Mouse (Mus musculus) neural tube, embryonic 14.5 days (tissue): ENCODE measurements around the gene Klhl12. TPM values are rescaled to one million over a fixed set of nuclear protein-coding genes. Genes with fewer than 3 reads are reported as not detected.
"Not testable (repeated sequence)": the region's sequence is repeated elsewhere in the genome, so short reads cannot be mapped to it uniquely, and the experiment has no call there.

Experiments used
- ATAC-seq: fragments of 200-750 bp; cut with Nextera tagmentation; 2 replicates; pipeline ENCODE4 v1.8.0; 2017; ENCODE audit warnings: low read depth, mild to moderate bottlenecking, moderate TSS enrichment, moderate library complexity
- H3K27ac ChIP-seq: fragments of 300-500 bp; sonication (generic); 2 replicates; pipeline ENCODE4 v1.5.1; 2014; ENCODE audit warnings: low read depth, mild to moderate bottlenecking, control low read depth, low read length, moderate library complexity, mixed read lengths
- H3K27me3 ChIP-seq: fragments of 300-500 bp; sonication (generic); 2 replicates; pipeline ENCODE4 v1.6.1; 2014; ENCODE audit warnings: low read length; ENCODE audit not compliant: control insufficient read depth, insufficient read depth
- H3K36me3 ChIP-seq: fragments of 300-500 bp; sonication (generic); 2 replicates; pipeline ENCODE4 v1.6.1; 2014; ENCODE audit warnings: low read length, mixed read lengths; ENCODE audit not compliant: control insufficient read depth, insufficient read depth
- H3K4me1 ChIP-seq: fragments of 300-500 bp; sonication (generic); 2 replicates; pipeline ENCODE4 v1.6.1; 2014; ENCODE audit warnings: low read length; ENCODE audit not compliant: control insufficient read depth, insufficient read depth
- H3K4me2 ChIP-seq: fragments of 300-500 bp; sonication (generic); 2 replicates; pipeline ENCODE4 v1.6.1; 2014; ENCODE audit warnings: mild to moderate bottlenecking, low read depth, low read length, control low read depth
- H3K4me3 ChIP-seq: fragments of 300-500 bp; sonication (generic); 2 replicates; pipeline ENCODE4 v1.5.1; 2014; ENCODE audit warnings: low read depth, low read length, control low read depth, mixed read lengths
- H3K9ac ChIP-seq: fragments of 300-500 bp; sonication (generic); replicated peaks from 2 replicates; pipeline ENCODE4 v1.6.1; 2014; ENCODE audit warnings: low read depth, mild to moderate bottlenecking, control low read depth, low read length, mixed read lengths
- H3K9me3 ChIP-seq: fragments of 300-500 bp; sonication (generic); 2 replicates; pipeline ENCODE4 v1.6.1; 2016; ENCODE audit warnings: low read length; ENCODE audit not compliant: control insufficient read depth
- WGBS: fragments of 180-500 bp; shearing (Covaris S2); extraction: QIAGEN DNeasy Blood & Tissue Kit; methylation state at CpG from one replicate; pipeline ENCODE4 v1.1.7; 2014; 5-methylcytosine and 5-hydroxymethylcytosine counted together
- polyA plus RNA-seq: library from polyadenylated mRNA; unstranded; fragments of >200 nt; fragmentation: Nextera tagmentation; extraction: Ambion mirVana; gene quantifications from 2 replicates; pipeline ENCODE4 v1.2.1, GENCODE M21; 2014

Klhl12 gene
- polyA plus RNA-seq, 1 experiment from 2014 or later: 29.0 TPM

- Histone ChIP-seq H3K4me3 (no peak overlapping the region), H3K27ac (no peak overlapping the region), H3K9me3 (no peaks in the 10 kb centered on the region), H3K4me2 (no peak overlapping the region), H3K9ac (no peak overlapping the region), H3K4me1 (no peaks in the 10 kb centered on the region), H3K36me3 (no peaks in the 10 kb centered on the region), H3K27me3 (no peaks in the 10 kb centered on the region)
- WGBS: 88% methylated on average over 6 of the region's 6 CpGs
- no peak for ATAC-seq
These were observed 71.4 kb downstream of the Klhl12 start for GRCm38 (mm10) chr1:134526752-134527151.

DNA sequence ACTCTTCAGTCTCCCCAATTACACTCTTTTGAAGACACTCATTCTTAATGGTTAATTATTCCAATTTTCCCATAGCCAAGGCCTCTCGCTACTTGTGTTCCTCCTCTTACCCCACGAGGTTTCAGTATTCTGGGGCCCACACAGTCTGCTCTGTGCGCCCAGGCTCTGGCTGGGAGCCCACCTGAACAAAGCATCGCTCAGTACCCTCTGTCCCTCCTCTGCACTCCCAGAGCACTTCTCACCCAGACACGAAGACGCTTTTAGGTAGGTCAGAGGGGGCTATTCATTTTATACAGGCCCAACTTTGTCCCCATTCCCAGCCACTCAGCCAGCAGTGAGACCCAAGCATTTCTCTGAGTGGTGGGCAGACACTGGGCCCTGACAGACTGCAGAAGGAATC, 75.3 kb downstream of the Klhl12 start:
- ATAC-seq: no peak; the same call in 1 of the 2 replicates
- no peak overlapping the region for H3K27ac ChIP-seq
- WGBS: 63% methylated on average over 6 of the region's 6 CpGs
- H3K4me3 ChIP-seq: no peak overlapping the region
- no peak overlapping the region for H3K4me2 ChIP-seq
- no peaks in the 10 kb centered on the region for H3K4me1 ChIP-seq
- no peaks in the 10 kb centered on the region for H3K36me3 ChIP-seq
- no peaks in the 10 kb centered on the region for H3K9me3 ChIP-seq
- H3K9ac ChIP-seq: no peak overlapping the region
- H3K27me3 ChIP-seq: no peaks in the 10 kb centered on the region

GRCm38 (mm10) chr1:134533710-134534109, 78.4 kb downstream of the Klhl12 start:
- H3K9ac ChIP-seq, H3K27me3 ChIP-seq, H3K27ac ChIP-seq, H3K4me2 ChIP-seq, H3K4me3 ChIP-seq, H3K9me3 ChIP-seq, H3K4me1 ChIP-seq, ATAC-seq, H3K36me3 ChIP-seq: not testable (repeated sequence)
- 95% methylated on average over 9 of the region's 10 CpGs for WGBS

GRCm38 (mm10) chr1:134535054-134535453, 79.7 kb downstream of the Klhl12 start:
- no peaks in the 10 kb centered on the region for H3K4me1 ChIP-seq
- no peak overlapping the region for H3K27ac ChIP-seq
- no peaks in the 10 kb centered on the region for H3K27me3 ChIP-seq
- no peak overlapping the region for H3K9ac ChIP-seq
- WGBS: 100% methylated on average over 1 of the region's 1 CpGs
- no peak overlapping the region for H3K4me2 ChIP-seq
- no peaks in the 10 kb centered on the region for H3K36me3 ChIP-seq
- H3K4me3 ChIP-seq: no peak overlapping the region
- no peak for ATAC-seq
- no peaks in the 10 kb centered on the region for H3K9me3 ChIP-seq

GRCm38 (mm10) chr1:134535513-134535912, 80.2 kb downstream of the Klhl12 start:
- Histone ChIP-seq H3K27me3 (no peaks in the 10 kb centered on the region), H3K4me2 (no peak overlapping the region), H3K4me3 (no peak overlapping the region), H3K9me3 (no peaks in the 10 kb centered on the region), H3K4me1 (no peaks in the 10 kb centered on the region), H3K27ac (no peak overlapping the region), H3K36me3 (no peaks in the 10 kb centered on the region), H3K9ac (no peak overlapping the region)
- WGBS: 75% methylated on average over 3 of the region's 3 CpGs
- no peak for ATAC-seq

DNA sequence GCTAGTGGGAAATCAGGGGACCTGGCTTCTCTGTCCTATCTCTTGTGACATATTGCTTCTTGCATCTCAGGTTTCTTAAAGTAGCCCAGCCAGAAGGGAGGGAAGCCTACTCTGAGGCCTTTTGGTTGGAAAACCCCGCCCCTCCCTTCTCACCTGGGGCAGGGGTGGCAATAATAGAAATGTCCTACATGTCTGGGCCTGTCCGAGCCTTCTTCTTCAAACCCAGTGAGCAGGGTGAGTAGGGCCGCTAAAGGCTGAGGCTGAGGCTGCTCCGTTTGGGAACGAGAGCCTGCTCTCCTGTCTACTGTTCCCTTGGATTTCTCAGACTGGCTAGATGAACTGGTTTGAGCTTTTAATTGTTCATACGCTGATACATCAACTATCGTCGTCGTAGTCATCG, 85.3 kb downstream of the Klhl12 start:
- Histone ChIP-seq H3K27me3 (no peaks in the 10 kb centered on the region), H3K36me3 (no peaks in the 10 kb centered on the region), H3K9ac (no peak overlapping the region), H3K4me3 (no peak overlapping the region), H3K4me2 (no peak overlapping the region), H3K9me3 (no peaks in the 10 kb centered on the region), H3K27ac (no peak overlapping the region), H3K4me1 (no peaks in the 10 kb centered on the region)
- no peak for ATAC-seq
- WGBS: 86% methylated on average over 10 of the region's 10 CpGs

Other genes starting within 250 kb of the Klhl12 start
- gene Adora1, start 220.1 kb upstream of the Klhl12 start, polyA plus RNA-seq: 12.2 and 14.0 TPM in 2 replicates
- gene Myog, start 165.5 kb upstream of the Klhl12 start, polyA plus RNA-seq: 0.76 and 0.80 TPM in 2 replicates
- 22.4 and 24.2 TPM in 2 replicates for gene Ppfia4, start 122.6 kb upstream of the Klhl12 start, polyA plus RNA-seq
- 120 and 122 TPM in 2 replicates for gene Tmem183a, start 93.6 kb upstream of the Klhl12 start, polyA plus RNA-seq
- not detected in 2 replicates for gene 4933406M09Rik, start 69.6 kb upstream of the Klhl12 start, polyA plus RNA-seq
- 16.2 and 19.2 TPM in 2 replicates for gene Cyb5r1, start 50.0 kb upstream of the Klhl12 start, polyA plus RNA-seq
- gene Adipor1, start 40.2 kb upstream of the Klhl12 start, polyA plus RNA-seq: 84.4 and 87.4 TPM in 2 replicates
- gene Rabif, start 39.1 kb downstream of the Klhl12 start, polyA plus RNA-seq: 78.1 and 83.3 TPM in 2 replicates
- gene Mgat4e, start 94.2 kb downstream of the Klhl12 start, polyA plus RNA-seq: not detected in 2 replicates
- 89.9 and 106 TPM in 2 replicates for gene Kdm5b, start 104.6 kb downstream of the Klhl12 start, polyA plus RNA-seq
- gene Syt2, start 191.1 kb downstream of the Klhl12 start, polyA plus RNA-seq: 15.6 and 18.3 TPM in 2 replicates